Mouse (Mus musculus) cerebral cortex, adult 2 months (tissue): ENCODE measurements around the gene Gm10198.

Source experiments
- WGBS: fragments of 180-500 bp; shearing (Covaris S2); methylation state at CpG from one replicate; pipeline ENCODE4 v1.1.7; 2018; 5-methylcytosine and 5-hydroxymethylcytosine counted together

The Gm10198 gene

DNA sequence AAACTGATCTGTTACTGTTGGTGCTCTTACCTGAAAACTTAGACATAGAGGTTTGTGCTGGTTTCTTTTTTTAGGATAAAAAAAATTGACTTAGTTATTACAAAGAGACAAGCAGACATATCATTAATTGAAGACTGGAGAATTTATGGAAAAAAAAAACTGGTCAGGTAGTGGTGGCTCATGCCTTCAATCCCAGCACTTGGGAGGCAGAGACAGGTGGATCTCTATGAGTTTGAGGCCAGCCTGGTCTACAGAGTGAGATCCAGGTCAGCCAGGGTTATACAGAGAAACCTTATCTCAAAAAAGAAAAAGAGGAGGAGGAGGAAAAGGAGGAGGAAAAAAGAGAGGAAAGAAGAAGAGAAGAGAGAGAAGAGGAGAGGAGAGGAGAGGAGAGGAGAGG is at the start of gene Gm10198:
Gm10198 (plus strand) TSS at position 301 of the 400 bp plus-strand sequence.

DNA sequence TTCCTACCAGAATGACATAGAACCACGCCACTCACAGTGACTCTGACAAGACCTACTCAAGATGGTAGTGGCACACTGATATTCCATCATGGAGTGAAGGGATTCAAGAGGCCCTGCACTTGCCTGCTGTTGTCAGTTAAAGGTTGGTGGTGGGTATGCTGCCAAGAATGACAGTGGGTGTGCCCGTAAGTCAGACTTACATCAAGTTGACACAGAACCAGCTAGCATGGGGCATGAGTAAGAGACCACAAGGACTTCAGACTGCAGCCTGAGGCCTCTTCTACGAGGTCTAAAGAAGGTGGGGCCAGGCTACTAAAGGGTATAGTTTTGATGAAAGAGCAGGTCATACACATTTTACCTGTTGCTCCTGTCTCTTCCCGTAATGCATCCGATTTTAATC is 47.3 kb upstream of the Gm10198 start:
- WGBS: 93% methylated on average over 5 of the region's 5 CpGs

DNA sequence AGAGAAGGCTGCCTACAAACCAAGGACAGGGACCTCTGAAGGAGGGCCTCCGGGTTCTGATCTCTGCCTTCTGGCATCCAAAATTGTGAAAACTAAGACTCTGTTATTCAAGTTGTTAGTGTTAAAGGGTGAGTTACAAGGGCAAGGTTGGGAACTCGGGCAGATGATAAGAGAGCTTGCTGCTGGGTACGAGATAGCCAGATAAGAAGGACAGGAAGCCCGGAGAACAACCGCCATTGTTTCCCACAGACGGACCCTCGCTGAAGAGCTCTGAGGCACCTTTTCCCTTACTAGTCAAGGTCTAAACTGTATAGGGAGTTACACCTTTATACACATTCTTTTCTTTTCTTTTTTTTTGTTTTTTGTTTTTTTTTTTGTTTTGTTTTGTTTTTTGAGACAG is 39.8 kb upstream of the Gm10198 start:
- 83% methylated on average over 7 of the region's 7 CpGs for WGBS

DNA sequence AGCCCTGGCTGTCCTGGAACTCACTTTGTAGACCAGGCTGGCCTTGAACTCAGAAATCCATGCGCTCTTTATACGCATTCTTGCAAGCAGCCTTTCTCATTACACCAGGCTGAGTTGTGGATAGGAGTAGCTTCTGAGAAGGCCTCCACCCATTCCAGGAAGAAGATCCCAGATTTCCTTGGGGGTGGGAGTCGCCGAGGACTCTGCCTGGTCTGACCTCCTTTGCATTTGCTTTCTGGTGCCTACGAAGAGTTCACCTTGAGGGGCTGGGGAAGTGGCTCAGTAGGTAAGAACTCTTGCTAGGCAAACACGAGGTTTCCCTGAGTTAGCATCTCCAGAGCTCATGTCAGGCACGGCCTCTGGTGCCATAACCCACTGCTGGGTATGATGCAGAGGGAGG is 39.4 kb upstream of the Gm10198 start:
- 92% methylated on average over 7 of the region's 7 CpGs for WGBS

DNA sequence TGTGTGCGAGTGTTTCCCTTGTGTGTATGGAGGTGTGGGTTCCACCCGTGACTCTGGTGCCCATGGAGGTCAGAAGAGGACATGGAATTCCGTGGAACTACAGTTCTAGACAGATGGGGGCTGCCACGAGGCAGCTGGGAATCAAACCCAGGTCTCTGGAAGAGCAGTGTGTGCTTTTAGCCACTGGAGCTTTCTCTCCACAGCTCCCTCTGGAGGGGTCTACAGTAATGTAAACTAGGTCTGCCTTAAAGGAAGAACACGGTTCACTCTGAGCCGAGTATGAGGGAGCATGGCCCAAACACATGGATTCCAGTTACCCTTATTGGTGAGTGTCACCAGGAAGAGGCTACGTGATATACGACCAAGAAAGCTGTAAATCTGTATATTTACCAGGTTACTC is 38.6 kb upstream of the Gm10198 start:
- 88% methylated on average over 8 of the region's 8 CpGs for WGBS

DNA sequence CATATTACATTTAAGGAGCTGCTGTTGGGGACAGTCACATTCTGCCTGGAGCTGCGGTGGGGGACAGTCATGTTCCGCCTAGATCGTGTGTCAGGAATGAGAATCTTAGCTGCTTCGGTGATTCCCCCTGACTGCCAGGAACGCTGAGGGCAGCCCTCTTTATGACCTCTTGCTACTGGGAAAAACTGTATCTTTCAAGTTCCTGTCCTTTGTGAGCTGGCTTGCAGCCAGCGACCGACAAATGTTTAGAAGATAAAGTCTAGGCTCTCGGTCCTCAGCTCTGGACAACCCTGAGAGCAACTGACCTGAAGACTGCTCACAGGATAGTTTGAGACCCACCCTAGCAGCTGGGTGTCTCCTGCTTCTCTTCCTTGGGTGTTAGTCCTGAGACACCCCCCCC is 37.3 kb upstream of the Gm10198 start:
- 58% methylated on average over 8 of the region's 8 CpGs for WGBS

DNA sequence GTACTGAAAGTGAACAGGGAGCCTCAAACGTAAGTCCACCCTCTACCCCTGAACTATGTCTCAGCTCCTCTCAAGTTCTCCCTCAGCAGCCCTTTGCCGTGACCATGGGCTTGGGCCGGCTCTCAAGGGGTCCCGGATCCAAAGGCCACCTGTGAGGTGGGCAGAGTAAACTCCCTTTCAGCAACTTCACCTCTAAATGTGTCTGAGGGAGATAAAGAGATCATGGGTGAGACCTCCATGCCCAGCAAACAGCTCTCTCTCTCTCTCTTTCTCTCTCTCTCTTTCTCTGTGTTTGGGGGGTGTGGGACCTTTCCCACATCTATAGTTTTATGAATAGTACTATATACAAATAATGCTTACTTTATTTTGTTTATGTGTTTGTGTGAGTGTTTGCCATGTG is 36.2 kb upstream of the Gm10198 start:
- 86% methylated on average over 4 of the region's 4 CpGs for WGBS

DNA sequence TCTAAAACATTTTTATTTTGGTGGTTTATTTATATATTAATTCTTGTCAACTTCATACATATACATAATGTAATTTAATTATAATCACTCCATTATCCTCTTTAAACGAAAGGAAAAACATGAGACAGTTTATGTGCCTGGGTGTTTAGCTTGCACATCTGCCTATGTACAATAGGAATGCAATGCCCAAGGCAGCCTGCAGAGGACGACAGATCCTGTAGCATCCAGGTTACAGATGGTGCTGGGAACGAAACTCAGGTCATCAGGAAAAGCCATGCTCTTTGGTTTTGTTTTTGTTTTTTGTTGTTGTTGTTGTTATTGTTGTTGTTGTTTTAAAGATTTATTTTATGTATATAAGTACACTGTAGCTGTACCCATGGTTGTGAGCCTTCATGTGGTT is 32.4 kb upstream of the Gm10198 start:
- WGBS: 87% methylated on average over 3 of the region's 3 CpGs

DNA sequence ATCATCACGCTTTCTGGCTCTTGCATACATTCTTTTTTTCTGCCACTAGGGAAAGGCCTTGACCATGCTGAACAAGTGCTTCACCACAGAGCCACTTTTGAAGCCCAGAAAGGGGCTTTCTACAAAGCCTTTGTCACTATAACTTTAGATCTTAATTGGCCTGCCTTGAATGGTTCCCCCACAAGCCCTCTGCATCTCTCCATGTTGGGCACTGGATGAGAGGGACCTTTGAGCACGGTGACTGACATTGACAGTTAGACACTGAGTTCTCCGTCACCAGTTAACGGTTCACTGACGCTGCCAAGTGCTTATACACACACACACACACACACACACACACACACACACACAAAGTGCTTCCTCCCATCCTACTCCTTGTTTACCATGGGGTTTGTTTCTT is 30.0 kb upstream of the Gm10198 start:
- 57% methylated on average over 5 of the region's 5 CpGs for WGBS

DNA sequence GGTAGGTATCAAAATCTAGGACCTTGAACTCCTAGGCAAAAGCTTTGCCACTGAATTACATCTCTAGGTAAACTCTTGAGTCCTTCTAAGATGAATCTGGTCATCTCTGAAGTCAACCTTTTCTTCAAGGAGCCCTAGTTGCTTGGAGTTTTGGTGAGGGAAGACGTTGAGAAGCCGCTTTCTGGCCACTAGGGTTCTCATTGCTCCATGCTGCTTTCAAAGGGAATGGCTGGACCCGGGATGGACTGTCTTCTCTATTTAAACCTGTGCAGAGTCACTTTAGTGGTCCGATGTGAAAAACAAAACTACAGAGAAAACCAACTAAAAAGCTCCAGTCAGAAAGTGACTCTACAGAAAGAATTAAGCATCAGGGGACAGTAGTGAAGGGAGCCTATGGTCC is 18.4 kb upstream of the Gm10198 start:
- 49% methylated on average over 4 of the region's 4 CpGs for WGBS

DNA sequence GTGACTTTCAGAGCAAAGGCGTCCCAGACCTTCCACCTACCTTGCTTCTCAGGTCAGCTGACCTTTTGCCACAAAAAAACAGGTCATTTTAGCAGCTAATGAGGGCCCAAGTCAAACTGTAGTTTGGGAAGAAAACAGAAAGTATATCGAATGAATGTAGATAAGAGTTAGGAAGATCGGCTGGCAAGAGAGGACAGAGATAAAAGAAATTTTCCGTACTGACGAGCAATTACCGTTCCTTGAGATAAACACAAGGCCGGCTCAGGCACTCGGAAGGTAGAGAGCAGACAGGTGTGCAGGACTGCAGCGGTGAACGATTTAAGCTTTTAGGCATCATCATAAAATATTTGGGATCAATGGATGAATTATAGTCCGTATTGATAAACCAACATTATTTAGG is 15.4 kb upstream of the Gm10198 start:
- 96% methylated on average over 11 of the region's 11 CpGs for WGBS

DNA sequence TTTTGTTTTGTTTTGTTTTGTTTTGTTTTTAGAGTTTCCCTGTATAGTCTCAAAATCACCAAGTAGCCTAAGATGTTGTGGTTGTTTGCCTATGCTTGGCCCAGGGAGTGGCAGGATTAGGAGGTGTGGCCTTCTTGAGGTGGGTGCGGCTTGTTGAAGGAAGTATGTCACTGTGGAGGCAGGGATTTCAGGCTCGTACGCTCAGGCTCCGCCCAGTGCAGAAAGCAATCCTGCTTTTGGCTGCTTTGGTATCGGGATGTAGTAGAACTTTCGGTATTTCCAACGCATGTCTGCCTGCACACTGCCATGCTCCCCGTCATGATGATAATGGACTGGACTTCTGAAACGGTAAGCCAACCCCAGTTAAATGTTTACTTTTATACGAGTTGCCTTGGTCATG is 12.5 kb upstream of the Gm10198 start:
- 96% methylated on average over 10 of the region's 10 CpGs for WGBS

DNA sequence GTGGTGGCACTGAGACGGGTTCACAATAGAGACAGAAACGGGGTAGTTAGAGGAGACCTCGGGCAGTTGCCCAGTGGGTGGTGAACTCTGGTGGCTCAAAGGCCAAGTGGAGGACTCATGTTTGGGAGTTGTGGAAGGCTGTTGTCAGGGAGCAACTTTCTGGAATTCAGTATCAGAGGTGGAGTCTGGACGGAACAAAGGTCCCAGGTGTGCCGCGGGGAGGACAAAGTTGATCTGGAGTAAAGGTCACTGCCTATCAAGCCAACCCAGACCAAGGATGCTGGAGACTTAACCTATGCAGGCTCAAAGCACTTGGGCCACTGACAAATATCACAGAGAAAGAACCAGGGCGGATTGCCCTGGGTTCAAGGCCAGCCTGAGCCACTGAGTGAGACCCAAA is 5.5 kb downstream of the Gm10198 start:
- WGBS: 92% methylated on average over 7 of the region's 7 CpGs

DNA sequence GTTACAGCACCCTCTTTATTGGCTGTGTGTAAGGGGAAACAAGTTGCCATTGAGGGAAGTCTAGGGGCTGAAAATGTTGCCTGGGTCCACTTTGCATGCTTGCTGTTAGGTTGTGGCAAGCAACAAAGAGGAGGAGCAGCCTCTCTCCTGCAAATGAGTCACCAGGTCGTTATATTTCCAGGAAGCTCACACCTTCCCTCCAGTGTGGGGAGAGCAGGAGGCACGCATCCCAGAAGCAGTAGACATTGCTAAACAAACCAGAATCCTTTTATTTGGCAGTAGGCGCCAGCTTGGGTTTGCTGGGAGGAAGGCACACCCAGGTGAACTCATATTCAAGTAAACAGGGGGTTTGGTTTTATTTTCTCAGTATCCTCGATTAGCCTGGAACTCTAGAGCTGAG is 8.8 kb downstream of the Gm10198 start:
- 67% methylated on average over 4 of the region's 4 CpGs for WGBS

DNA sequence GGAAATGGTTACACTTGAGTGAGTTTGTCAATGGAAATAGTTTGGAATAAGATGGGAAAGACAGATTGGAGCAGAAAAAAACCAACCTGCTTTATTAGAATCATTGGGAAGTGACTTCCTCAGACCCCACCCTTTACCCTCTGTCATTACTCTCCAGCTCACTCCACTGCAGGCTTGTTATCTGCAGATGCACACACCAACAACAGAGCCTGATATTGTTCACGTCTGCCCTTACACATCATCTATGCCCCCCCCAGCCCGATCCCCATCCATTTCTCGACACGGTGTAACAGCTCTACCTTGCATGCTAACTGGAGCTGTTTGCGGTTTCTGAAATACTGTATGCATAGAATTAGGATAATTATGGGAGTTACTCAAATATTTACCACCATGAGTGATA is 12.2 kb downstream of the Gm10198 start:
- WGBS: 91% methylated on average over 5 of the region's 5 CpGs

DNA sequence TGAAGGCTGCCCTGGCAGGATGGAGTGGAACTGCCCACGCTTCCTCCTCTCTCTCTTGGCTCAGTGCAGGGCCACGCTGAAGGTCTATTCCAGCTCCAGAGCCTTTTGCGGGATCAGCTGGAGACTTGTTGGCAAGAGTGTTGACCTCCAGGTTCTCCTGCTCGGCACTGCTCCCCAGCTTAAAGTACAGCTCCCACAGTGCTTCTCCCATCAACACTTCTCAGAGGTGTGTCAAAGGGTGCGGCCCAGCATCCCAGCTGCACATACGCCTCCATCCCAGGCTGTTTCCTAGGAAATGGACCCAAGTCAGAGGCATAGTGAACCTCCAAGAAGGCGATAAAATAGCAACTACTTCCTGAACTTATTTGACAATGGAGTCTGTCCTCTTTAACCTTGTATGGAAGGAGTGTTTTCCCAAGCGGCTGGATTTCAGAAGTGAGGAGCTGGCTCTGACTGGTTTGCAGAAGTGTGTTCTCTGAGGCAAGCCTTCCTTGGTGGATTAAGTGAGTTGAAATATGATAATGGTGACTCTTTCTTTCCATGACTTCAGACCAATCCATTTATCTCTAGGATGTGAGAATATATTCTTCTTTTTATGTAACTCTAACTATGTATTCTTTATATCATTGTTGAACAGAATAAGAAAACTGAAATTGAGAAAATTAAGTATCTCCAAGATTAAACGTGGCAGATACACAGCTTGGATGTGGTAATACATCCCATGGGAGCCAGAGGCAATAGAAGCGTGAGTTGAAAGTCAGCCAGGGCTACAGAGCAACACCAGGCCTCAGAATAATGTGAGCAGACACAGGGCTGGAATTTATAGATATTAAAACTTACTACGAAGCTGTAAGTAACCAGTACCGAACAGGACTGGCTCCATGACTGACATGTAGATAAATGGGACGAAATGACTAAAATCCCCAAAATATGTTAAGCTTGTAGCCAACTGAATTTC is 23.9 kb downstream of the Gm10198 start:
- WGBS: 80% methylated on average over 13 of the region's 13 CpGs

DNA sequence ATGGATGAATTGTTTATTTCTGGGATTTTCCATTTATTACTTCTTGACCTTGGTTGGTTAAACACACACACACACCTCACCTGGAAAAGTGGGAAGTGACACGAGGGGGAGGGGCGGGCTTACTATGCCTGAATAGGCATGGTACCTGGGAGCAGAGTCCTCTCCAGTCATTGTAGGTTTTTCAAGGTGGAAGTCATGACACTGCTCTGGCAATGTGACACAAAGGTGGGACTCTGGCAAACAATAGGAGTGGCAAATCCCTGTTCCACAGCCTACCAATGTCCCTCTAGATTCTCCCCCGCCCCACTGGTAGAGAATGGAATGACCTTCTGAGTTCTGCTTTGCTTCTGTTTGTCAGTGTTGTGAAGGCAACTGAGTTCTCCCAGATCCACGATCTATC is 27.8 kb downstream of the Gm10198 start:
- WGBS: 90% methylated on average over 4 of the region's 4 CpGs

DNA sequence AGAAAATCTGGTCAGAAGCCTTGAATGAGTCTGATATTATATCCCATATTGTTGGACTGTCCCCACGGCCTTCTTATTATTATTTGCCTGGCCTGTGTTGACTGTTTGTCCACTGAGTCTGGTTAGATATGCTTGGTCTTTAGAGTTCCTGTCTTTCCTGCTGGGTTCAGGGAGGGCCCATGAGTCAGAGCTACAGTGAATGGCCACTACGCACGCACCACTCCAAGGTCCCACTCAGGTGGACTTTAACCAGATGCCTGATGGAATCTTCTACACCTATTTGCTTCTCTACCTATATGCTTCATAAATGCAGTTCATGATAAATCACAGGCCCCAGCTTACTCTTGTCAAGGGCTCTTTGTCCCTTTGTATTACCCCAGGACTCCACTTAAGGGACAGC is 29.8 kb downstream of the Gm10198 start:
- WGBS: 95% methylated on average over 3 of the region's 3 CpGs

DNA sequence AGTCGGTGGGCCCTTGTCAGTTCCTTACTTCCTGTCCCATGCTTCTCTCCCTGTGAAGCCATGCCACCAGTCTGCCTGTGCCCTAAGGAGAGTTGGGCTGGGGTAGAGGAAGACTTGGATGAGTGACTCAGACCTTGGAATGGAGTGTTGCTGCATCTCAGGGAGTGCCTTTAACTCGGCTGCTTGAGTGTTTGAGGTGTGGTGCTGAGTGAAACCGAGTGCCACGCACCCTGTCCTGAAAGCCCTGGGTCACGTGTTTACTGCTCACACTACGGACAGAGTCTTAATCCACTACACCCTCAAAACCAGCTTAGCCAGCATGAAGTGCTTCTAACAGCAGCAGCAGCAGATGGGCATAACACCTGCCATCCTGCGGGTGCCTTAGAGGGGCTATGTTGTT is 30.5 kb downstream of the Gm10198 start:
- 84% methylated on average over 7 of the region's 7 CpGs for WGBS

DNA sequence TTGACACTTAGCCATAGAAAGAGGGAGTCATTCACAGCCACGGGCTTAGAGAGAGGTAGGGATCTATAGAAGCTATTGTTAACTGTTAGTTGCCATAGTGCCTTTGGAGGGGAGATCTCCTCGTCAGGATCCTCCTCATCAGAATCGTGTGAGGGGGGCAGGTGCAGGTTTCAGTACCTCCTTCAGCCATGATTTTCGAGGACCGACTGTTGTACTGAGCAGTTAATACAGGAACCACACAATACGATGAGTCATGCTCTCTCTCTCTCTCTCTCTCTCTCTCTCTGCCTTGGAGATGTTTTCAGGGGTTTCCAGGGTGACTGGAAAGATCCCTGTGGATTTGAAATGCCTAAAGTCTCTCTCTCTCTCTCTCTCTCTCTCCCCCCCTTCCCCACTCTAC is 31.5 kb downstream of the Gm10198 start:
- WGBS: 49% methylated on average over 6 of the region's 6 CpGs

DNA sequence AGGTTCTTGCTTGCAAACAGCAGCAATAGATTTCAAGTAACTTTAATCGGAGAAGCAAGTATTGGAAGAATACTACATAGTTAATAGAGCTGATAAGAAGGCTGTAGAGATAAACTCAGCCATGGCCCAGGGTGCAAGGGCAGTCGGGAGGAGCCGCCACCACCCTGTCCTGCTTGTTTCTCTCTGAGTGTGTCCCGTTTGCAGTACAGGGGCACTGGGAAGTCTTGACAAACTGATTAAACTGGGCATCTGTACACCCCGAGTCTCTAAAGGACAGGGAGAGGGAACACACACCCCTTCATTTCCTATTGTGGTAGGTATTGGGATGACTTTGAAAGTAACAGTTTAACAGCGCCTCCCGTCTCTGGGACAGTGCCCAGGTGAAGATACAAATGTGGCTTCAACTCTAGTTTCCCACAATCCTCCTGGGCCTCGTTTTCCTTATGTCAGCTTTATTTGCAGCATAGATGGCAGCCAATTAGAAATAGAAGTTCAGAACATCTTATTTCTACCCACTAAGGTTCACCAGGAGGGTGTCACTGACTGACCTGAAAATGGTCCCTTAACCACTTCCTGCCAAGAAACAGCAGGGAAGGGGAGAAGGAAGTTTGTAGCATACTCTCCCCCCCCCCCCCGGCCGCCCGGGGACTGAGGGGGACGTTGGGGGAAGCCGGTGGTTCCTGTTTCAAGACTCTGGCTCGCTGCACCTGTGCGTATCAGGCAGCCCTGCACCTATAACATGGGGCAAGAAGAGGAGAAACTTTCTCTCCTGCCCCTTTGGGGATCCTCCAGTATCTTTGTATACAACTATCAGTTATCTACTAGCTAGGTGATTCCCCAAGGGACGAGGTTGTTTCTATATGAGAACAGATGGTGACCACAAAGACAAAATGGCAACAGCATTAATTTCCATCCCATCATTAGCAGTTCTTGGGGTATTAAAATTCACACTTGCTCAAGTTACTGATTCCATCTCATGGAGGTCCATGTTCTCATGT is 41.9 kb downstream of the Gm10198 start:
- 79% methylated on average over 16 of the region's 16 CpGs for WGBS

DNA sequence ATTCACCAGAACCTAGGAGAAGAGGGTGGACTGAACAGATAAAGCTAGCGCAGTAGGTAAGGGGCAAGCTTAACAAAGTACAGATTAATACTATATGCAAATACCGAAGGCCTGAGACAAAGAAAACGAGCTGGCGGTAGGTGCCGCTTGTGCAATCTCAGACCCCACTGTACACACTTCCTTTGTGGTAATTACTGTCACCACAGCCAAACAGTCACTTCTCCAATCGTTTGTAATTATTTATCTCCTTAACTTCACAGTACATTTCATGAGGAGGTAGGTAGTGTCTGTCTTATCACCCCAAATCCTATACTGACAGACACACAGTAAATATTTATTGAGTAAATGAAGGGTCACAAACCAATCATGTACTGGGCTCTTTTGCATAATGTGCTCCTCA is 47.7 kb downstream of the Gm10198 start:
- whole genome bisulfite sequencing: 76% methylated on average over 6 of the region's 6 CpGs
